Mouse (Mus musculus) adrenal gland, postnatal 4 days (tissue): ENCODE measurements around the gene Pip4k2b. TPM values are rescaled to one million over a fixed set of nuclear protein-coding genes. Genes with fewer than 3 reads are reported as not detected.
"Not testable (repeated sequence)": the region's sequence is repeated elsewhere in the genome, so short reads cannot be mapped to it uniquely, and the experiment has no call there.

Experiments
- DNase-seq, 2 experiments: peaks; one replicate each; pipeline ENCODE4 v3.0.0; 2021 to 2022; ENCODE audit warnings: low spot score in 2 of 2, mixed read lengths in 2 of 2
- total RNA-seq, 2 experiments: library from RNA; stranded (reverse); gene quantifications; 2 replicates each; pipeline ENCODE4 v1.2.3; 2021

The Pip4k2b gene
- total RNA-seq, 2 experiments from 2014 or later, result 36.0 to 39.1 TPM

DNA sequence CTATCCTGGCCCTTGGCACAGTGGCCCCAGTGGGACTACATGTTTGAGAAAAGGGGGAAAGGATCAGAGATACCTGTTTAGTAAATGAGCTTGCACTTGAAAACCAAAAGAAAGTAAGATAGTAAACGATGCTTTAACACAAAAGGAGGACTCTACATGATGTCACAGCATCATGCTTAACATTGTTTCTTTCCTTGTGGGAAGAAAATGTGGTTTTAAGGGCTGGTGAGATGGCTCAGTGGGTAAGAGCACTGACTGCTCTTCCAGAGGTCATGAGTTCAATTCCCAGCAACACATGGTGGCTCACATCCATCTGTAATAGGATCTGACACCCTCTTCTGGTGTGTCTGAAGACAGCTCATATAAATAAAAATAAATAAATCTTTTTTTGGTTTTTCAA lies 13.6 kb upstream of the Pip4k2b start:
- DNase-seq, result no peak

DNA sequence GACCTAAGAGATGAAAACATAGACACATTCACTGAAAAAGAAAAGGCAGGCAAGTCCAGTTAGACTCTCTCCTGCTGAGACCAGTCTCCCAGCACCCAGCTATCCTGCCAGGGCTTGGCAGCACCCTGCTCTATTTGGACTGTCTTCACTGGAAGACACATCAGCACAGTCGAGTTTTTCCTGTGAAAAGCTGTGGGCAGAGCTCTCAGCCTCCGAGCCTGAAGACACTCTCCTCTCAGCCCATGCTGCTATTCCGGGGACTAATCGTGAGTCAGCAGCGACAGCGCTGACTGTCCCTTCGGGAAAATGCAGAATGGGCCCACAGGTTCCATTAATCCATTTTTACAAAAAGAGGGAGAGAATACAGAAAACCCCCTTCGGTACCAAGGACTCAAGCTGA lies 8.8 kb upstream of the Pip4k2b start:
- no peak for DNase-seq

DNA sequence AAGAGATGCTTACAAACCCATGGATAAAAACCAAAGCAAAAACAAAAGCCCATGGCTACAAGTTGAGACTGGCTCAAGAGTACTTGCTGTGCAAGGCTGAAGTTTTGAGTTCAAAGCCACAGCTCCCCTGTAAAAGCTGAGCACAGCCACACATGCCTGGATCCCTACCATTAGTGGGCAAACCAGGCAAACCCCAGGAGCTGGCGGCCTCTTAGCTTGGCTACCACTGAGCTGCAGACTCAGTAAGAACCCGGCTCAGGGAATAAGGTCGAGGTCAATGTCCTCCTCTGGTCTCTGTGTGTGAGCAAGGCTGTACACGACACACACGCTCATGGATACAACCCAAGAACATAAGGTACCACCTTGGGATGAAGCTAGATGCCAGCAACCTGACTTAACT lies 4.0 kb upstream of the Pip4k2b start:
- no peak for DNase-seq

DNA sequence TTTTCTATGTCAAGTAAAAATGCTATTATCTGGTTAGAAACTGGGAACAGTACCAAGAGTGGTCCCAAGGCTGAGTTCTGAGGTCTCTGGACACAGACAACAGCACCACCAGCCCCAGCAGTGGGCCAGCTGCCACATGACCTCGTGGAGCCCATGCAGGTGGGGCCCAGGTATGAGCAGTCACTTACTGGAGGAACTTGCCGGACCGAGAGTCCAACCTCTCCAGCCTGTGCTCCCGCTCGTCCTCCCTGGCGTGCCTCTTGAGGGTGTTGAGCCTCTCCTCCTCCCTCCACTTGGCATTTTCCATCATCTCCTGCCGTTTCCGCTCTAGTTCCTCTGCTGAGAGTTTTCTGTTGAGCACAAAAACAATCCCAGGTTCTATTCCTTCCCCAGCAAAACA lies 3.3 kb upstream of the Pip4k2b start:
- no peak for DNase-seq

DNA sequence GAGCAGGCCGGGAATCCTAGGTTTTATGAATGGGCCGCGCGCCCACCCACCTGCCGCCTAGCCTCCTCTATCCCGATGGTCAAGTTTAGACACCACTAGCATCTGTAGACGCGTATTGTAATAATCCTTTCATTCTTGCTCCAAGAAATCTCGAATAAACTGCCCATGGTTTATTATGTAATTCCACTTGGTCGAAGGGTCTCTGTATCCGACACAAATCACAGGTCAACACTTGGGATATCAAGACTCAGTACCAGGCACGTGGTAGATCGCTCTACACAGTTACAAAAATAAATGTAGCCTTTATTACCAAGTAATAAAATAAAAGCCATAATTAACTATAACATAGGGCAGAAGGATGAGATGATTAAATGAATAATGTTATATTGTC lies 822 bp upstream of the Pip4k2b start:
- no peak for DNase-seq

DNA sequence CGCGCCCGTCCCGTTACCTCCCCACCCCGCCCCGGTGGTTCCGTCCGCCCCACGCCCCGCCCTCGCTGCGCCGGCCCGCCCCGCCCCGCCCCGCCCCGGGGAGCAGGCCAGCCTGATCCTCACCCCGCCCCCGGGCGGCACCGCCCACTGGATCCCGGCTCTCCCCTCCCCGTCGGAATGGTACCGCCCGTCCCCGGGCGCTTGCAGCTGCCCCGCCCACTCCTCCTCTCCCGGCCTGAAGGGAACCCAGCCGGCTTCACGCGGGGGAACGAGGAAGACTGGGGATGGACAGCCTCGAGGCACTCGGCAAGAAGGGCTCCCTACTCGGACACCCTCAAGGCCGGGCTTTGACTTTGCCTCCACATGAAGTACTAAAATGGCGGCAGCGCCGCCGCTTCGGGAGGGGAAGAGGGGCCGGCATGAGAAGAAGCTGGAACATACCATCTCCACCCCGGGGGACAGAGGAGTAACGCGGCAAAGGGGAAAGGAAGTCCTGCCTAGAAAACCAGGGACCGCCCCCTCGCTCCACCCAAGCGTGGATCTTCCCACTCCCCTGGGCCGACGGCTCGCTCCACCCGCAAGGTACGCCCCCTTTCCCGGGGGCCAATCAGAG lies 320 bp upstream of the Pip4k2b start:
- peak; percentile 97 to 99 for DNase-seq

DNA sequence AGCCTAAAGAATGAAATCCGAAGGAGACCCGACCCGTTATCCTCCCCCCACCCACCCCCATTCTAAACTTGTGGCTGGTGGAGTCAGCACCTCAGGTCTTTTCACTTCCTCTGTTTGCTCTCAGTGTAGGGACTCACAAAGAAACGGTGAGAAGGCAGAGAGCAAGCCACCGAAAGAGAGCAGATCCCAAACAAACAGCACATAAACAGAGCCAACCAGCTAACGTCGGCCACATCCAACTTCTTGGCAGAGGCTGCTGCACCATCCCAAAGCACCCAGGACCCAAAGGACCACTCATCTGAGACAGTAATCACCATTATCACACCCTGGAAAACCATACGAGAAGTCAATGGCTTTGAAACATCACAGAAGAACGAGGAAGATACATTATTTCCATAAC lies 1.1 kb downstream of the Pip4k2b start:
- DNase-seq, result no peak

DNA sequence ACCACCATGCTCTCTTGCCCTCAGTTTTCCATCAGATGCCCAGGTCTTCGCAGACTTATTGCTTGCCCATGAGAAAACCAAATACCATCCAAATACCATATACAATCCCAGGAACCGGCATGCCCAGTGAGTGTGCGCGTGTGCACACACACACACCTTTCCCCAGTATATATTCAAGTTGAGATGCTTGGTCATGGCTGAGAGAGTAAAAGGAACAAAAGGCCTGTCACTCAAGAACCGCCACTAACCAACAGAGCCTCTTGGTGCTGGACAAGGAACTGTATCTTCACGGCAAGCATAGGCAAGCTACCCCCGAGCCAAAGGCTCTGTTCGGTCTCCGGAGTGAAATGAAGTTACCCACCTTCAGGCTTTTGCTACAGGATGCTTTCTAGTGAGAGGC lies 1.9 kb downstream of the Pip4k2b start:
- DNase-seq, result no peak

DNA sequence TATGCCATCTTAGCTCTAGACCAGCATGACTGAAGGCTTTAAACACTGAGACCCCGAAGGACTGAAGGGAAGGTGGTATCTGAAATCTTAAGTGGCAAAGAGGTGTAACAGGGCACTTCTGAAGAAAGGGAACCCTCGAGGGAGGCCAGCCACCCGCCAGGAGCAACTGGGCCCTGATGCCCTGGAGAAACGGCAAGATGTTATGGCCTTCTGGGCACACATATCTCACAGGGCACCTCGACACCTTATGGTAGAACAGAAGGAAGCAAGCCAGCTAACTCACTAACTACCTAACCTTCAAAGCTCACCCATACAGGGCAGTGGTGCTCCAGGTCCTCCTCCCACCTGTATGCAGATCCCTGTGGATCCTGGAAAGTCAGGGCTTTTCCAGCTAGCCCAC lies 2.3 kb downstream of the Pip4k2b start:
- no peak for DNase-seq

DNA sequence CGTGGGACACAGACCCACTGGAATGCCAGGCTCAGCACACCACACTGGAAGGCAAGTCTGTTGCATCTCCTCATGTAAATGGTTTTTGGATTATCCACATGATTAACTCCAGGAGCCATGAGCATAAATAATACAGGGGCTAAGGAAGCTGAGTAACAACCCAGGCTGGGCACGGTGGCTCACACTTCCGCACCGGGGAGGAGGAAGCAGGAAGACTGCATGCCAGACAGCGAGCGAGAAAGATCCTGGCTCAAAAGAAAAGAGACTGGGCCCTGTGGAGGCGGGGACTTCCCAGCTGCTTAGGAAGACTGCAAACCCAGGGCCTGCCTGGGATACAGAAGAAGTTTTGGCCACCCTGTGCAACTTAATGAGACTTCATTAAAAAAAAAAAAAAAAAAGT lies 4.3 kb downstream of the Pip4k2b start:
- DNase-seq, result no peak

DNA sequence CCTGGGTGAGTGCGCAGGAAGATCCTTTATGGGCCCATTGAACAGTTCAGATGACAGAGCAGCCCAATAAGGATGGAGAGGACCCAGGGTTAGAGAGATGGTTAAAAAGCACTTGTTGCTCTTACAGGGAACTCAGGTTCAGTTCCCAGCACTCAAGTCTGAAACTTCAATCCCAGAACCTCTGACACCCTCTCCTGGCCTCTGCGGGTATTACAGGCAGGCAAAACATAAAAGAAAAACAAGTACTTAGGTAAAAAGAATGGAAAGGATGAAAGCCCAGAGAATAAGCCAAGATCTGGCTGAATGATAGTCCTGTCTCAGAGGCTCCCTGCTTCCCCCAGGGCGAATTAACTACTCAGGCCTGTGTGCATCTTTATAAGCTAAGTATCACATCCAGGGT lies 5.3 kb downstream of the Pip4k2b start:
- DNase-seq, result no peak

DNA sequence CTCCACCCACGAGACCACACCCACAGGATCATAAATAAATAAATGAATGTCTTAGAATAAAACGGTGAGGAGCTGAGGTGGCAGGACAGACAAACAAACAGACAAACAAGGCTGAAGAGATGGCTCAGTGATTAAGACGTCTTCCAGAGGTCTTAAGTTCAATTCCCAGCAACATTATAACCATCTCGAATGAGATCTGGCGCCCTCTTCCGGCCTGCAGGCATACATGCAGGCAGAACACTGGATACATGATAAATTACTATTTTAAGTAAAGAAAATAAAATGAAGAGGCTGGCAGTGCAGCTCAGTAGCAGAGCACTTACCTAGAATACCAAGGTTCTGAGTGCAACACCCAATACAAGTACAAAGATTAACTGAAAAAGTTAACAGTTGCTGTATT lies 5.8 kb downstream of the Pip4k2b start:
- no peak for DNase-seq

DNA sequence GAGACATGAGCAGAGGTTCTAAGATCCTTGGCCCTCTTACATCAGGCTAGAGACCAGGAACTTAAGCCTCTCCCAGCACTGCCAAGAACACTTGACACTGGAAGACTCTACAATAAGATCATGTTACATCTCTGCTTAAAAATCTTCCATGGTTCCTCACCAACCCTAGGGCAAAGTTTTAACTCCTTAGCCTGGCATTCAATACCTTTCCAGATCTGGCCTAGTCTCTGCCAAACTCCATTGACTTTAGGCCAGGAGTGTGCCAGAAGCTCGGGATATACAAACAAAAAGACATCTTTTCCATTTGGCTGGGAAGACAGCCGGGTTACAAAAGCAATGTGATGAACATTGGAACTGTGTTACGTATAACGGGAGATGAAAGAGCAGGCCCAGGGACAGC lies 6.9 kb downstream of the Pip4k2b start:
- no peak for DNase-seq

DNA sequence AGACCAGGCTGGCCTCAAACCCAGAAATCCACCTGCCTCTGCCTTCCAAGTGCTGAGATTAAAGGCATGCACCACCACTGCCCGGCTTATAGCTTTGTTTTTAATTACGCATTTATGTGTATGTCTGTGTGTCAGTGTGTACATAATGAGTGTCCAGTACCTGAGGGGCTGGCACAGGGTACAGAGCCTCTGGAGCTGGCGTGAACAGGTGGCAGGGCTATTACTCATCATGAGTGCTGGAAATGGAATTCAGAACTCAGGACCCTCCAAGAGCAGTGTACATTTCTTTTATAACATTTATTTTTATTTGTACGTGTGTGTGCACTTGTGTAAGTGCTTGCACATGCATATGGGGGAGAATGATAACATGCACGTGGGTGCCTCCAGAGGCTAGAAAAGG lies 7.9 kb downstream of the Pip4k2b start:
- DNase-seq, result no peak

DNA sequence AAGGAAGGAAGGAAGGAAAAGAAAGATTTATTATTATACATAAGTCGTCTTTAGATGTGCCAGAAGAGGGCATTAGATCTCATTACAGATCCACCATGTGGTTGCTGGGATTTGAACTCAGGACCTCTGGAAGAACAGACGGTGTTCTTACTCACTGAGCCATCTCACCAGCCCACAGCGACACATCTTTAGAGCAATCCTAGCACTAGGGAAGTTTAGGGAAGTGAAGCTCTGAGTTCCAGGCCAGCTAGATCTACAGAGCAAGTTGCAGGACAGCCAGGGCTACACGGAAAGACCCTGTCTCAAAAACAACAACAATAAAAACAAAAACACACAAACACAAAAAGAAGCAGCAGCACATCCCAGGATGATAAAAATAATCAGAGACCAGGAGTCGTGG lies 9.7 kb downstream of the Pip4k2b start:
- DNase-seq, result not testable (repeated sequence)

DNA sequence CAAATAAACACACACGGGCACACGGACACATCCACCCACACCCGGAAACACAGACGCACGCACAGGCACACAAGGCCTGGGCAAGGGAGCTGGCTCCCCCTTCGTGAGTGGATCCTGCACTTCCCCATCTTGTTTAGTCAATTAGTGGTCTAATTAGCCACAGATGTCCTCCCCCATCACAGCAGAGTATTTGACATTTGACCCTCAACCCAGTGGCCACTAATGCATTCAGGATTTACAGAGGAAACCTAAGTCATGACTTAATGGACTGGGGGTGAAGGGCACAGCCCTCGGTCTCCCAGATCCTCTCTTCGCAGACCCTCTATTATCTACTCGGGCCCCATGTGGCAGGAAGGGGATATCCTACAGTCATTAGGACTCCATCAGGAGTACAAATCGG lies 10.8 kb downstream of the Pip4k2b start:
- no peak for DNase-seq

DNA sequence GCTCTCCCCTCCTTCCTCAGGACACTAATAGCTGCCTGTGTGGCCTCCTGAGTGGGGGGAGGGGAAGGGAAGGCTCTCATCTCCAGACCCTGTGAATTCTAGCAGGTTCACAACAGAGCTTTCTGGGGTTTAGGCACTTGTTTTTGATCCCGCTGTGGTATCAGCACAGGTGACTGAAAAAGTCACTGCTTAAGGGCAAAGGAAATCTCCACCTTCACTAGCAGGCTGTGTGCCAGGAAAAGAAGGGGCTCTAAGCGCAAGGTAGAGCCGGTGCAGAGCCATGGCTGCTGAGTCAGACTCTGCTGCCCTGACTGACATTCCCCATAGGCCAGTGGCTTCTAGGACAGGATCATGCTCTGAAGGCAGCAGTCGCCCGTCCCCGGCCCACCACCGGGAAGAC lies 15.8 kb downstream of the Pip4k2b start:
- no peak for DNase-seq

DNA sequence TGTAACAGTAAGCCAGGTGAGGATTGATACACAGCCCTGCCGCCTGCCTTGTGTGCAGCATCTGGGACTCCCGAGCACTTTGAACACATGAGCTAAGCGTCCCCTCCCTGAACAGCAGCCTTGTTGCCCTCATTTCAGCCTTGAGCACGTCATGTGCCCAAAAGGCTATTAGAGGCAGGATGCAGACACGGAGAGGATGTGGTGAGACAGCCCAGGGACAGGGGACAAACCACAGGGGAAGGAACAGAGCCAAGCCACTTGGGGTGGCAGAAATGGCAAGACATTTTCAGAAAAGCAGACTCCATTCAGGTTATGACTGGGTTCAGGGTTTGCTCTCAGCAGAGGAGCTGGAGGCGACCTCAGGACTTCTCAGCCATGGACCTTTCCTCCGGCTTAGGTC lies 16.2 kb downstream of the Pip4k2b start:
- no peak for DNase-seq

DNA sequence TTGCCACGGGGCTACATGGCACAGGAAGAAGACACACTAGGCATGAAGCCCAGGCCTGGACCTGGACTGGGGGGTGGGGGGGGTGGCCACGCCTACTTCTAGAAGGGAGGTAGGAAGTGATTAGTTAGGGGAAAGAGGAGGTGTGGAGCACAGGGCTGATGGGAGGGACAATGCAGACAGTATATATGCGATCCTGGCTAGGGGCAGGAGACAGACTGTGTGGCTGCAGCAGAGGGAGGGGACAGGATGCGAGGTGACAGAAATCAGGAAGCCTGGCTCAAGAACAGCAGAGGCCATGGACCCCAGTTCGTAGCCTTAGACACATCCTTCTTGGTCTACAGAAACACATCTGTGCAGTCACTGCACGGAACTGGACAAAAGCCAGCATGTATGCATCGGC lies 20.8 kb downstream of the Pip4k2b start:
- DNase-seq, result no peak

DNA sequence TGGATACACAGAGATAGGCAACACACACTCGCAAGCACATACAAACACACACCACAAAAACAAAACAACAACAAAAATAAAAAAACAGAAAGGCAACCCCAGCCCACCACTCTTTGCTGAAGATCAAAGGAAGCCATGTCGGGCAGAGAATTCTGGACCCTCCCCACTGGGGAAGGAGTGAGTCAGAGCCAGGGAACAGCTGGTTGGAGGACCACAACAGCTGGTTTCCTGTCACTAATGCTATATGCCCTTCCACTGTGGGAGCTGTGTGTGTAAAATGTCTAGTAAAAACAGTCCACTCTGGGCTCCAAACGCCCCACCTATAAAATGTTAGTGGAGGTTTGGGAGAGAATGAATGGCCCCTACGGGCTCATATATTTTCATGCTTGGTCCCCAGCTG lies 23.2 kb downstream of the Pip4k2b start:
- no peak for DNase-seq

DNA sequence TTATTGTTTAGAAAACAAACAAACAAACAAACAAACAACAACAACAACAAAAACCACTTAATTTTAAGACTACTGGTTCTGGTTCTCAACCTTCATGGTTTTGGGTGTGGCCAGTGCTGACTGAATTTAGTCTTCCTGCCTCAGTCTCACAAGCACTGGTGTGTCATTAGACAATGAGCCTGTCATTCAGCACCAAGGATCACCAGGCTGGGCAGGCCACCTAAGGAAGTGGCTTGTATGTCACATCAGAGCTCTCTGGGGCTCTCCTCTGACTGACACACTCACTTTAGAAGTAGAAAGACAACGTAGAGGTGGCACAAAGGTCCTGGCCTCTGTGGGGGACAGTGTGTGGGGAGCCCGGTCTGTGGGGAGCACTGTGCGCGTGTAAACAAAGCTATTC lies 25.5 kb downstream of the Pip4k2b start:
- no peak for DNase-seq

DNA sequence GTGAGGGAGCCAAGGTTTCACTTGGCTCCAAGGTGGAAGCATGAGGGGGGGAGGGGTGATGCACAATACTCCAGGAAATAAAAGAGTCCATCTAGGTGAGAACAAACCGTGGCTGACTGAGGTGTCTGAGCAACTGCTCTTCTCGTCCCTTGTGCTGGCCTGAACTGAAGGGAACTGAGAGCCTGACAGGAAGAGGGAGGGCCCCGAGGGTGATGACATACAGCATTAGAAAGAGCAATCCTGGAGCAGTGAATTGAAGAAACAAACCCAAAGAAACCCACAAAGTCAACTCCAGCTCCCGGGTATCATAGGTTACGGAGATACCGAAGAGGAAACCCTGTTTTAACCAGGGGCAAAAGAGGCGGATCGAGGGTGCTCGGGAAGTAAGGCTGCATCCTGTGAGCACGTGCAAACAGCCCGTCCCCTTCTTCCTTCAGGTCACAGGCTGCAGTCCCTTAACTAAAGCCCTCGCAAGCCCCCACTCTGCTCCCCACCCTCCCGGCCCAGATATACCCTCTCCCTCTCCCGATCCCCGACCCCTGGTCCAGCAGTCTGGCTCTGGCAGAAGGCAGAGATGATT lies 26.1 kb downstream of the Pip4k2b start:
- DNase-seq, result no peak

DNA sequence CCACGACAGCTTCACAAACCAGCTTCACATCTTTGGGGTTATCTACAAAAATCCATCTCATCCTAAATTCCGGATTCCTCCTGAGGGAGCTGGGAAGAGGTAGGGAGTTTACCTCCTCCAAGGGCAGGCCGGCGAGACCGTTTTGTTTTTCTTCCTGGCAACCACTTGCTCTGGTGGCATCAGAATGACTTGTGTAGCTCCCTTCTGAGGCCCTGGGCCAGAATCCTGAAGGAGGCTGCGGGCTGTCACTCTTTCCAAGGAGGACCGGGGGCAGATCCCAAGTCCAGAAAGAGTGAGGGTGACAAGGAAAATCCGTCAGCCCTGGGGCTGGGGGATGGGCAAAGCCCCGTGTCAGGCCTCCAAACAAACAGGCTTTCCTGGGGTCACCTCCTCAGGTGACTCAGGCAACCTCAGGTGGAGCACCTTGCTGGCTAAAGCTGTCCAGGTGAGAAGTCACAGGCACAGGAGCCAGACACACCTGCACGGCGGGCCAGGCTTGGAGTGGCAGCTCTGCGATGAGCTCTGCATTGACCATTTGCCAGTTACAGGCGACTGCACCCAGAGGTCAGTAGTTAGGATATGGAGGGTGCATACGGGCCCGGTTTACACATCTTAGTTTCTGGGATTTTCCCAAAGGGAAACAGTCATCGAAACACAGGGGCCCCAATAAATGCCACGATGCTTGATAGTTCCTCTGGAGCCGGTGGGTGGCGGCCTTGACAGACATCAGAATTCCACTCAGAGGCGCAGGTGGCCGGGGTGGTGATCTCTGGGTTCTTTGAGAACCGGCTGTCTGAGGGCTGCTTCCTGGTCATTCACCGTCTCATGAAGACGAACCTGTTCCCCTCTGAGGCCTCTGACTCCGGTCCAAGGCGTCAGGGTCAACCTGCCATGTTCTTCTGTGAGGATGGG lies 26.9 kb downstream of the Pip4k2b start:
- no peak for DNase-seq
